Mouse (Mus musculus) layer of hippocampus, postnatal 14 days (tissue): Measurements from ENCODE around the gene Slc6a12. TPM values are rescaled to one million over a fixed set of nuclear protein-coding genes. Genes with fewer than 3 reads are reported as not detected.

Experiments
- DNase-seq, 2 experiments: peaks; one replicate each; pipeline ENCODE4 v3.0.0; 2021 to 2022; ENCODE audit warnings: low spot score in 2 of 2, mixed read lengths in 1 of 2
- microRNA-seq, 2 experiments: library from miRNA; unstranded; fragments of <30 nt; microRNA quantifications; one replicate each; pipeline ENCODE4 v1.2.0; 2021
- total RNA-seq, 2 experiments: library from RNA; stranded (reverse); gene quantifications; 2 replicates each; pipeline ENCODE4 v1.2.3; 2021

Slc6a12 gene
- total RNA-seq, 2 experiments from 2014 or later, result 1.1 to 2.5 TPM

DNA sequence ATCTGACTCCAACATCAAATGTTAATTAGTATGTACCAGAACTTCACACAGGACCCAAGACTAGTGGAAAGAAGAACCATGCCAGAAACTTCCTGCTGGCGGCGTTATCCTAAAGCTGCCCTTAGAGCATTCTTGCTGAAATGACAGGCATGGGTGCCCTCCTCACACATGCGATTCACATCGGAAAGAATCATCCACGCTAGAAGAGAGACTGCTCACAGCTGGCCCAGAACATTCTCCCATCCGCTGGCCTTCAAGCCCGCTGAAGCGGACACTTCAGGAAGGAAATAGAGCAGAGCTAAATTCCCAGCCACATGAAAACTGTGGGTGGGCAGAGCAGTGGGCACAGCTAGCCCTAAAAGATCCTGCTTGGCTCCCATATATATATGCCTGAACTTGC lies 62.4 kb downstream of the Slc6a12 start:
- DNase-seq, result no peak

DNA sequence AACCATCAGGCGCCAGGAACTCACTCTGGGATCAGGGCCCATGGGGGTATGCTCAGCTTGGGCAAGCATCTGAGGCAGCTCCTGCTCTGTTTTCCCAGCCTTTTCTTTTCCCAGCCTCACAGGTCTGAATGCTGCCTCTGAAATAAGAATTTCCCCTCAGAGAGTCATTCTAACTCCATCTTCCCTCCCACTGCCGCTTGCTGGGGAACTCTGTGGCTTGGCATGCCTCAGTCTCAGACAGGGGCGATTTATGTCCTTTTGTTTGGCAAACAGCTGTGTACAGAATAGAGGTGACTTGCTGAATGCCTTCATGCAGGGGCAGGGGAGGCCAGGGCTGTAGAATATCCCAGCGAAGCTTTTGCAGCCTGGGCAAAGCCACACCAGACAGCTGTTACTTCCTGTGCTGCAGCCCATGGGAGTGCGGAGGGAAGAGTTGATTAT lies 64.7 kb downstream of the Slc6a12 start:
- peak in 1 of 2 experiments; percentile 56 for DNase-seq

DNA sequence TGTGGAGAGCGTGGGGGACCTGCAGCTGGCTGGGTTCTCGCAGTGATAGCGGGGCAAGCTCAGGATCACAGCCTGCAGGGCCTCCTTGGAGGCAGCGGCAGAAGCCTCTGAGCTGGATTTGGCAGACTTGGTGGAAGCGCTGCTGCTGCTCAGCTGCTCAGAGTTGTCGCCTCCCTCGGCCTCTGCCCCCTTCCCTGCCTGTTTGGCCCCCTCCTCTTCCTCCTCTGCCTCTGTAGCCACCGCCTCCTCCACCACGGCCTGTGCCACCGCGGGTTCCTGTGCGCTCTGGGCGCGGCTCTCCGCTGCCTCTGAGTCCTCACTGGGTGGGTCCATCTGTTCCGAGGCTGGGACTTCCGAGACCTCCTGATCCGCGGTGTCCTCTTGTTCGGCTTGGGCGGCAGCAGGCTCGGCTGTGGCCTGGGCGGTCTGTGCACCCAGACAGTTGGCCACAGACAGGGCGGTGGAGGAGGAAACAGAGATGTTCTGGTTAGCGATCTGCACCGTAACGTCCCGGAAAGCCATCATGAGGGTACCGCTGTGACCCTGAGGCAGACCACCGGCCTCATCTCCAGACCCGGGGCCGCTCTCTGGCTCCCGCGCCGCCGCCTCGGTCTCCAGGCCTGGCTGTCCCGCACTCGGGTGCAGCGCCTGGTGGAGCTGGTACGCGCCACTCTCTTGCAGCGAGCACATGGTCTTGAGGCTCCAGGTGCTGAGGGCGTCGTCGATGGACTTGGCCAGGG lies 69.9 kb downstream of the Slc6a12 start:
- no peak for DNase-seq

Small RNAs within 50 kb of the gene (microRNA-seq; reads per million reads assigned to microRNA genes)
- gene Gm24855, result 0 reads per million in 2 experiments

Other genes starting within 250 kb of the Slc6a12 start
- gene Mical3, start 212.1 kb upstream of the Slc6a12 start, total RNA-seq, result 10 to 100 TPM; 95.3 to 96.0 TPM
- gene Pex26, start 159.4 kb upstream of the Slc6a12 start, total RNA-seq, result 10 to 100 TPM; 11.2 to 12.0 TPM
- 1 to 10 TPM; 5.4 to 5.5 TPM for gene Tuba8, start 132.4 kb upstream of the Slc6a12 start, total RNA-seq
- gene Usp18, start 97.2 kb upstream of the Slc6a12 start, total RNA-seq, result not detected
- gene Slc6a13, start 42.8 kb upstream of the Slc6a12 start, total RNA-seq, result 10 to 100 TPM; 10.2 to 12.8 TPM
- 100 to 1,000 TPM; 112 to 118 TPM for gene Iqsec3, start 130.6 kb downstream of the Slc6a12 start, total RNA-seq